ENCODE assay signal across 10 mouse cellular contexts in genomic region chr12:73034901-73035895, GRCm38 (mm10). TPM values are rescaled to one million over a fixed set of nuclear protein-coding genes. Genes with fewer than 3 reads are reported as not detected.
DNase-seq lines count a peak whose midpoint lies in the region; ATAC-seq and TF ChIP-seq lines count a peak whose summit lies in the region.
"Had no signal": no experiment of that assay in that cellular context is flagged by ENCODE, and none has a peak within 500 bp of the region (broad histone marks: within the 10 kb centered on the region; RNA-seq: fewer than 3 reads in every experiment).

No protein-coding gene starts in this region.

- no peaks in the 10 kb centered on the region for H3K9me3 ChIP-seq in forebrain, embryonic 10.5 days
- H3K9me3 ChIP-seq in forebrain, embryonic 16.5 days (ENCODE audit: control insufficient read depth, low read length) = no peaks in the 10 kb centered on the region
- H3K9me3 ChIP-seq in lung, embryonic 15.5 days = no peaks in the 10 kb centered on the region
- no peaks in the 10 kb centered on the region for H3K9me3 ChIP-seq in lung, postnatal 0 days (ENCODE audit: low read length)
- H3K9me3 ChIP-seq in neural tube, embryonic 12.5 days = no peaks in the 10 kb centered on the region

- H3K27me3 ChIP-seq in forebrain, embryonic 10.5 days (ENCODE audit: poor library complexity, severe bottlenecking) = peaks cover 87% of the 10 kb centered on the region
- H3K27me3 ChIP-seq in forebrain, embryonic 16.5 days (replicated peaks; ENCODE audit: control insufficient read depth, insufficient read depth, low read length) = peaks cover 61% of the 10 kb centered on the region
- peaks cover 83% of the 10 kb centered on the region for H3K27me3 ChIP-seq in lung, embryonic 15.5 days
- H3K27me3 ChIP-seq in lung, postnatal 0 days (replicated peaks; ENCODE audit: insufficient read depth, low read length) = peaks cover 65% of the 10 kb centered on the region
- peaks cover 76% of the 10 kb centered on the region for H3K27me3 ChIP-seq in neural tube, embryonic 12.5 days (replicated peaks)

- no peak overlapping the region for H3K9ac ChIP-seq in forebrain, embryonic 16.5 days (replicated peaks; ENCODE audit: low read depth, low read length)
- H3K9ac ChIP-seq in lung, embryonic 15.5 days = no peak overlapping the region
- no peak overlapping the region for H3K9ac ChIP-seq in lung, postnatal 0 days (replicated peaks; ENCODE audit: low read depth)
- no peak overlapping the region for H3K9ac ChIP-seq in neural tube, embryonic 12.5 days
- H3K9ac ChIP-seq: liver, embryonic 14.5 days had no signal

- H3K27ac ChIP-seq in forebrain, embryonic 10.5 days = peak overlapping the region; percentile 82
- no peak overlapping the region for H3K27ac ChIP-seq in forebrain, embryonic 16.5 days (ENCODE audit: low read length)
- H3K27ac ChIP-seq in lung, embryonic 15.5 days = no peak overlapping the region
- no peak overlapping the region for H3K27ac ChIP-seq in lung, postnatal 0 days (ENCODE audit: low read length)
- H3K27ac ChIP-seq in neural tube, embryonic 12.5 days = no peak overlapping the region
- H3K27ac ChIP-seq: liver, embryonic 14.5 days had no signal

- TF ChIP-seq CTCF in lung, postnatal 0 days (IDR thresholded peaks at IDR 0.05) = no peak

- ATAC-seq in forebrain, embryonic 16.5 days = no peak
- ATAC-seq in lung, embryonic 15.5 days (ENCODE audit: borderline replicate concordance, extremely low read depth, low FRiP score, low TSS enrichment) = no peak; the same call in 1 of the 2 replicates
- no peak for ATAC-seq in lung, postnatal 0 days
- peak; percentile 37; the same call in 1 of the 2 replicates for ATAC-seq in neural tube, embryonic 12.5 days (ENCODE audit: low FRiP score, low read depth)

- WGBS in forebrain, embryonic 10.5 days = 1% methylated on average over 41 of the region's 43 CpGs
- WGBS in forebrain, embryonic 16.5 days = 2% methylated on average over 43 of the region's 43 CpGs
- 7% methylated on average over 35 of the region's 43 CpGs for WGBS in lung, embryonic 15.5 days
- 10% methylated on average over 39 of the region's 43 CpGs for WGBS in lung, postnatal 0 days
- WGBS in neural tube, embryonic 12.5 days = 2% methylated on average over 42 of the region's 43 CpGs

- H3K36me3 ChIP-seq in forebrain, embryonic 10.5 days (replicated peaks) = no peaks in the 10 kb centered on the region
- no peaks in the 10 kb centered on the region for H3K36me3 ChIP-seq in forebrain, embryonic 16.5 days (ENCODE audit: control insufficient read depth, insufficient read depth)
- H3K36me3 ChIP-seq in lung, embryonic 15.5 days = no peaks in the 10 kb centered on the region
- no peaks in the 10 kb centered on the region for H3K36me3 ChIP-seq in lung, postnatal 0 days (ENCODE audit: insufficient read depth, low read length)
- no peaks in the 10 kb centered on the region for H3K36me3 ChIP-seq in neural tube, embryonic 12.5 days

- TF ChIP-seq EP300 in lung, postnatal 0 days (IDR thresholded peaks at IDR 0.05) = no peak

- peaks cover 30% of the 10 kb centered on the region for H3K4me1 ChIP-seq in forebrain, embryonic 10.5 days
- no peaks in the 10 kb centered on the region; the same call in 1 of the 2 replicates for H3K4me1 ChIP-seq in forebrain, embryonic 16.5 days (replicated peaks; ENCODE audit: control insufficient read depth, insufficient read depth, low read length)
- H3K4me1 ChIP-seq in lung, embryonic 15.5 days = peaks cover 6% of the 10 kb centered on the region
- H3K4me1 ChIP-seq in lung, postnatal 0 days (ENCODE audit: insufficient read depth, low read depth, low read length) = no peaks in the 10 kb centered on the region
- peaks cover 10% of the 10 kb centered on the region for H3K4me1 ChIP-seq in neural tube, embryonic 12.5 days

- H3K4me3 ChIP-seq in forebrain, embryonic 10.5 days = peak overlapping the region; percentile 40
- no peak overlapping the region for H3K4me3 ChIP-seq in forebrain, embryonic 16.5 days (replicated peaks; ENCODE audit: low read length)
- peak overlapping the region; percentile 13; the same call in 1 of the 2 replicates for H3K4me3 ChIP-seq in lung, embryonic 15.5 days
- H3K4me3 ChIP-seq in lung, postnatal 0 days (ENCODE audit: low read depth, low read length) = no peak overlapping the region
- no peak overlapping the region for H3K4me3 ChIP-seq in neural tube, embryonic 12.5 days

- peak; percentile 49 for DNase-seq in forebrain, embryonic 10.5 days (ENCODE audit: extremely low spot score, low spot score)
- no peak for DNase-seq in lung, postnatal 0 days (ENCODE audit: low spot score)
- DNase-seq in gastrocnemius, postnatal 25 days = peak; percentile 45
- DNase-seq in urinary bladder, adult 18-20 months (ENCODE audit: low spot score in 2 of 2) = no peak
- no peak for DNase-seq in T-cell, adult 2 months (ENCODE audit: low spot score)
- DNase-seq: adrenal gland, postnatal 36 days had no signal

- no peak overlapping the region for H3K4me2 ChIP-seq in forebrain, embryonic 16.5 days (ENCODE audit: low read length)
- peak overlapping the region; percentile 41 for H3K4me2 ChIP-seq in lung, embryonic 15.5 days
- no peak overlapping the region for H3K4me2 ChIP-seq in lung, postnatal 0 days (replicated peaks; ENCODE audit: low read depth, low read length)
- H3K4me2 ChIP-seq in neural tube, embryonic 12.5 days (replicated peaks) = peak overlapping the region; percentile 46

RNA-seq across cellular contexts. Expression of gene Six1, which starts 18.5 kb away (rescaled TPM):
- polyA plus RNA-seq in forebrain, embryonic 10.5 days (2016; fragmentation: Nextera tagmentation; extraction: Ambion mirVana) = 10.7 and 11.4 TPM in 2 replicates
- 0.46 and 0.97 TPM in 2 replicates for polyA plus RNA-seq in forebrain, embryonic 16.5 days (2015; fragmentation: Nextera tagmentation; extraction: Ambion mirVana)
- 1.3 and 1.5 TPM in 2 replicates for polyA plus RNA-seq in lung, embryonic 15.5 days (2015; fragmentation: Nextera tagmentation; extraction: Ambion mirVana)
- polyA plus RNA-seq in lung, postnatal 0 days (2015; fragmentation: Nextera tagmentation; extraction: Ambion mirVana) = 0.70 and 0.92 TPM in 2 replicates
- total RNA-seq in gastrocnemius, postnatal 25 days (2021) = 10 to 100 TPM; 47.7 to 51.0 TPM
- 30.5 and 36.7 TPM in 2 replicates for polyA plus RNA-seq in neural tube, embryonic 12.5 days (2016; fragmentation: Nextera tagmentation; extraction: Ambion mirVana)

Comparison
In these comparisons a context has a peak if more than half of its experiments do, and no peak if none do; other contexts are left out.
1. H3K4me3 ChIP-seq: peak in forebrain, embryonic 10.5 days (single experiment) and lung, embryonic 15.5 days (single experiment); none in forebrain, embryonic 16.5 days (single experiment), lung, postnatal 0 days (single experiment) and neural tube, embryonic 12.5 days (single experiment).
2. H3K4me2 ChIP-seq: peak in lung, embryonic 15.5 days (single experiment) and neural tube, embryonic 12.5 days (single experiment); none in forebrain, embryonic 16.5 days (single experiment) and lung, postnatal 0 days (single experiment).
3. DNase-seq: peak in forebrain, embryonic 10.5 days (single experiment) and gastrocnemius, postnatal 25 days (single experiment); none in lung, postnatal 0 days (single experiment), urinary bladder, adult 18-20 months (0 of 2) and T-cell, adult 2 months (single experiment).